Mouse (Mus musculus) cortical plate, adult 2 months (tissue): ENCODE measurements at regions not wholly inside any gene's neighbourhood (a gene's known extent, or its start where the extent isn't known, plus 50 kb on each side); places are given as distances from the start of the nearest gene placed in this dataset.
A peak's percentile ranks its signal among the peaks of the same experiment; 100 is the strongest.

Source experiments
- H3K27ac ChIP-seq: fragments of 200-500 bp; 2 replicates; pipeline ENCODE4 v1.5.1; 2012; ENCODE audit warnings: low read length, control low read depth, inconsistent platforms; ENCODE audit not compliant: insufficient read depth
- H3K4me1 ChIP-seq: fragments of 200-500 bp; 2 replicates; pipeline ENCODE4 v1.6.1; 2011; ENCODE audit warnings: low read length; ENCODE audit not compliant: control insufficient read depth, insufficient read depth
- H3K4me3 ChIP-seq: fragments of 200-500 bp; 2 replicates; pipeline ENCODE4 v1.5.1; 2011; ENCODE audit warnings: mild to moderate bottlenecking, low read length, control low read depth; ENCODE audit not compliant: insufficient read depth
- CTCF ChIP-seq: fragments of 200-500 bp; IDR thresholded peaks from 2 replicates; pipeline ENCODE4 v1.5.1; 2011; ENCODE audit warnings: mild to moderate bottlenecking, control low read depth, low read length; ENCODE audit not compliant: insufficient read depth; ENCODE audit errors: extremely low read depth
- POLR2A ChIP-seq: fragments of 200-500 bp; IDR thresholded peaks from 2 replicates; pipeline ENCODE4 v1.6.1; 2011; ENCODE audit warnings: mild to moderate bottlenecking, low read length, control low read depth; ENCODE audit not compliant: insufficient read depth; ENCODE audit errors: extremely low read depth

DNA sequence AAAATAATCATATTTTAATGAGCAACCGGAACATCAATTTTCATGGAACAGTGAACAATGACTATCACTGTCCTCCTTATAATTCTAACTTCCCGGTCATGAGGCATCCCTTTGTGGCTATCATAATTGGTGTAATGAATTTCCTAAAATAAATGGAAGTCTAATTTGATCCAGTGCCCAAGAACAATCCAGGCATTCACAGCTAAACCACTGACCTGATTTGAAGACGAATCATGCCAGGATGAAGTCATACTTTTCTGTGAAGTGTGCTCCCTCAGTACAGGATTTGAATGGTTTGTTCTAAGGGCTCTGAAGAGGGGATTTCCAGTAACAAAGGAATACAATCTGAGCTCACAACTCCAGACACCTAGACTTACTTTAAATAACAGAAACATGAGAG is 614.5 kb upstream of the Adamts5 start:
- no peak overlapping the region for H3K4me3 ChIP-seq
- no peak overlapping the region for H3K27ac ChIP-seq
- TF ChIP-seq CTCF (no peak), POLR2A (no peak)
- no peaks in the 10 kb centered on the region for H3K4me1 ChIP-seq

- Histone ChIP-seq H3K4me1 (no peaks in the 10 kb centered on the region), H3K27ac (no peak overlapping the region), H3K4me3 (no peak overlapping the region)
- TF ChIP-seq POLR2A: no peak
- no peak for TF ChIP-seq CTCF
These were observed 599.7 kb upstream of the Adamts5 start for GRCm38 (mm10) chr16:86501074-86501952.

GRCm38 (mm10) chr16:86475145-86475544 is 573.5 kb upstream of the Adamts5 start:
- Histone ChIP-seq H3K4me3 (no peak overlapping the region), H3K4me1 (no peaks in the 10 kb centered on the region), H3K27ac (no peak overlapping the region)
- TF ChIP-seq CTCF (peak; percentile 13; the same call in 1 of the 2 replicates), POLR2A (no peak)

GRCm38 (mm10) chr16:86473059-86473740 is 571.6 kb upstream of the Adamts5 start:
- Histone ChIP-seq H3K27ac (no peak overlapping the region), H3K4me3 (no peak overlapping the region), H3K4me1 (no peaks in the 10 kb centered on the region)
- TF ChIP-seq CTCF (no peak), POLR2A (no peak)

GRCm38 (mm10) chr16:86461073-86461472 is 559.4 kb upstream of the Adamts5 start:
- Histone ChIP-seq H3K4me3 (no peak overlapping the region), H3K4me1 (no peaks in the 10 kb centered on the region), H3K27ac (no peak overlapping the region)
- no peak for TF ChIP-seq POLR2A
- TF ChIP-seq CTCF: no peak

DNA sequence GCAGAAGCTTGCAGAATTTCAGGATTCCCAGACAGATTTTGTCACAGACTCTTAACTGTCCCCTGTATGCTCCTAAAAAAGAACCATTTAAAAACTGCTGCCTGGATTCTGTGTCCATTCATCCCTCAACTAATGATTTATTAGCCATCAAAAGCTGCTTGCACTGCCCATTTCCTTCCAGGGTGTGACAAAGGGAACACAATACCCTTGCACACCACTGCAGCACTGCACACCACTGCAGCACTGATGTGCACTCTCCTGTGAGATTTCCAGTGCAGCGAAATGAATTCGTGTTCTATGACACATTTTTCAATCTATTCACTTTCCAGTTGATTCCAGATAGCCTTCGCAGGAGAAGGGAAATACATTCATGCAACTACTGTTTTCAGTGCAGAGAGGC is 555.0 kb upstream of the Adamts5 start:
- TF ChIP-seq CTCF (no peak), POLR2A (no peak)
- Histone ChIP-seq H3K4me3 (no peak overlapping the region), H3K4me1 (no peaks in the 10 kb centered on the region), H3K27ac (no peak overlapping the region)

GRCm38 (mm10) chr16:86454810-86455209 is 553.2 kb upstream of the Adamts5 start:
- TF ChIP-seq CTCF: no peak
- no peak for TF ChIP-seq POLR2A
- Histone ChIP-seq H3K27ac (no peak overlapping the region), H3K4me1 (no peaks in the 10 kb centered on the region), H3K4me3 (no peak overlapping the region)

DNA sequence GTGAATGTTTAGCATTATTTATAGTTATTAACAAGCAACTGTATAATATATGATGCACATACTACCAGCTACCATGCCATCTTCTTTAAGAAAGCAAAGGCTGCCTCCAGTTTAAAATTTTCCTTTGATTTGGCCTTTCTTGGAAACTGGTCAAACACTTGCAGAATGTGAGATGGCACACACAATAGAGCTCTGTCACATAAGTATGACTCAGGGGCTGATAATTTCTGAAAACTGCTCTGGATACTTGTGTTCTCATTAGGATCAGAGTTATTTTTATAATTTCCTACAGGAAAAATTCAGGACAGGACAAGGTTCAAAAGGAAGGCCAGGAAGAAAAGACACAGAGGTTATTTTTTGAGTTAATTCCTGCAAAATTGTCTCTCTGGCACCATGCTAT is 552.4 kb upstream of the Adamts5 start:
- Histone ChIP-seq H3K4me3 (no peak overlapping the region), H3K27ac (no peak overlapping the region), H3K4me1 (no peaks in the 10 kb centered on the region)
- TF ChIP-seq CTCF: no peak
- no peak for TF ChIP-seq POLR2A

DNA sequence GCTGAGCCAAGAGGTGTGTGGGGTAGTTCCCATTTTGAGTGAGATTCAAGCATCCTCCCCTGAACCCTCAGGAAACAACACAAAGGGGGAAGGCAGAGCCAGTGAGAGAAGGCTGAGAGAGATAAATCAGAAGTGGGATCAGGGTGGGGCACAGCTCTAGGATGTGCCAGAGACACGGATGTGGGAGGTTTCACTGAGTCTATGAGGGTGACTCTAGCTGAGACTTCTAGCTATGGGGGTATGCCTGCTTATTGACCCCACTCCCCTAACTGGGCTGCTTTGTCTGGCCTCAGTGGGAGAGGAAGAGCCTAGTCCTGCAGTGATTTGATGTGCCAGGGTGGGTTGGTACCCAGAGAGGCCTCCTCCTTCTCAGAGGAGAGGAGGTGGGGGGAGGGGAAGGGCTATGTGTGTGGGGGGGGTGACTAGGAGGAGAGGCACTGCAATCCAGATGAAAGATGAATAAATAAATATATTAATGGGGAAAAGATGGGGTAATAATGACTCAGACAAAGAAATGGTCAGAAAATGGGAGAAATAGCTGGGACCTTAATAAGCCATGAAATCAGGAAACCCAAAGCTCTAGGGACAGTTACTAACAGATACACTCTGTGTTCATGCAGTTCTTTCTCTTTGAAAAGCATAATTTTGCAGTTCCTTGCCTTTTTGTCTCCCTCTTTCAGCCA is 547.0 kb upstream of the Adamts5 start:
- no peak overlapping the region for H3K27ac ChIP-seq
- H3K4me1 ChIP-seq: no peaks in the 10 kb centered on the region
- TF ChIP-seq POLR2A (no peak), CTCF (no peak)
- no peak overlapping the region for H3K4me3 ChIP-seq
